Mouse (Mus musculus) CH12.LX (cell line): ENCODE results near the gene Dlk2. TPM values are rescaled to one million over a fixed set of nuclear protein-coding genes. Genes with fewer than 3 reads are reported as not detected.

Source experiments
- DNase-seq: peaks from one replicate; pipeline ENCODE4 v3.0.0-alpha.2; 2013; ENCODE audit errors: extremely low read depth
- H3K27ac ChIP-seq: 2 replicates; pipeline ENCODE4 v1.5.1; 2012; ENCODE audit warnings: low read depth, mild to moderate bottlenecking, control low read depth, moderate library complexity; ENCODE audit not compliant: insufficient read depth
- H3K27me3 ChIP-seq: replicated peaks from 2 replicates; pipeline ENCODE3; 2012; ENCODE audit warnings: inconsistent platforms
- H3K36me3 ChIP-seq, 2 experiments: replicated peaks in 1 of 2; 2 replicates each; pipeline versions ENCODE3 to v1.6.1; 2012; ENCODE audit warnings: inconsistent platforms in 1 of 2, low read length in 1 of 2, mild to moderate bottlenecking in 1 of 2, mixed read lengths in 1 of 2, moderate library complexity in 1 of 2; ENCODE audit not compliant: control insufficient read depth in 1 of 2, insufficient read depth in 1 of 2
- H3K4me1 ChIP-seq, 2 experiments: 2 replicates each; pipeline ENCODE4 v1.6.1; 2012; ENCODE audit warnings: inconsistent platforms in 1 of 2, moderate library complexity in 1 of 2; ENCODE audit not compliant: insufficient read depth in 2 of 2, control insufficient read depth in 1 of 2
- H3K4me2 ChIP-seq: 2 replicates; pipeline ENCODE4 v1.6.1; 2012; ENCODE audit warnings: low read depth, mild to moderate bottlenecking, control low read depth; ENCODE audit not compliant: poor library complexity, insufficient read depth, severe bottlenecking
- H3K4me3 ChIP-seq, 3 experiments: fragments of 150-350 bp in 1 of 3; sonication (generic) in 1 of 3; replicated peaks in 1 of 3; 2 replicates each; pipeline versions ENCODE3 to v1.5.1; 2011 to 2012; ENCODE audit warnings: low read depth in 2 of 3, low read length in 2 of 3, mild to moderate bottlenecking in 2 of 3, moderate library complexity in 2 of 3, control low read depth in 1 of 3, improper control_type of control experiment in 1 of 3, inconsistent platforms in 1 of 3, mixed read lengths in 1 of 3; ENCODE audit not compliant: poor library complexity in 1 of 3
- H3K79me2 ChIP-seq: replicated peaks from 2 replicates; pipeline ENCODE4 v1.6.1; 2012; ENCODE audit warnings: mild to moderate bottlenecking, moderate library complexity; ENCODE audit not compliant: control insufficient read depth, poor library complexity, insufficient read depth, severe bottlenecking; ENCODE audit errors: extremely low read depth
- H3K9ac ChIP-seq: 2 replicates; pipeline ENCODE4 v1.6.1; 2012; ENCODE audit warnings: low read depth, mild to moderate bottlenecking, control low read depth, moderate library complexity; ENCODE audit not compliant: insufficient read depth
- H3K9me3 ChIP-seq: replicated peaks from 2 replicates; pipeline ENCODE3; 2012; ENCODE audit warnings: low read length, inconsistent platforms, mixed read lengths
- CHD2 ChIP-seq: IDR thresholded peaks from 2 replicates; pipeline ENCODE4 v1.6.1; 2011; ENCODE audit warnings: low read length, improper control_type of control experiment
- CTCF ChIP-seq, 2 experiments: IDR thresholded peaks in 1 of 2; conservative IDR thresholded peaks in 1 of 2; 2 replicates each; pipeline ENCODE4 v1.5.1; 2011 to 2012; ENCODE audit warnings: low read depth in 2 of 2, low read length in 2 of 2, improper control_type of control experiment in 1 of 2, inconsistent platforms in 1 of 2, mild to moderate bottlenecking in 1 of 2, moderate library complexity in 1 of 2
- ELF1 ChIP-seq: IDR thresholded peaks from 2 replicates; pipeline ENCODE4 v1.6.1; 2014; ENCODE audit warnings: low read depth, mild to moderate bottlenecking, inconsistent platforms, low read length, improper control_type of control experiment
- EP300 ChIP-seq: IDR thresholded peaks from 2 replicates; pipeline ENCODE4 v1.6.1; 2011; ENCODE audit warnings: low read length, improper control_type of control experiment
- ETS1 ChIP-seq: conservative IDR thresholded peaks from 2 replicates; pipeline ENCODE4 v1.6.1; 2012; ENCODE audit warnings: low read depth, mild to moderate bottlenecking, inconsistent platforms, low read length, improper control_type of control experiment, moderate library complexity
- GABPA ChIP-seq: IDR thresholded peaks from 2 replicates; pipeline ENCODE4 v1.6.1; 2012; ENCODE audit warnings: low read depth, low read length, improper control_type of control experiment, inconsistent platforms; ENCODE audit not compliant: insufficient replicate concordance
- HCFC1 ChIP-seq: IDR thresholded peaks from 2 replicates; pipeline ENCODE4 v1.6.1; 2012; ENCODE audit warnings: low read depth, mild to moderate bottlenecking, inconsistent platforms, low read length, improper control_type of control experiment
- IRF4 ChIP-seq: IDR thresholded peaks from 2 replicates; pipeline ENCODE4 v1.6.1; 2014; ENCODE audit warnings: low read depth, mild to moderate bottlenecking, inconsistent platforms, low read length, improper control_type of control experiment
- JUN ChIP-seq: IDR thresholded peaks from 2 replicates; pipeline ENCODE4 v1.6.1; 2011; ENCODE audit warnings: low read depth, mild to moderate bottlenecking, low read length, improper control_type of control experiment, moderate library complexity; ENCODE audit not compliant: insufficient read depth
- KAT2A ChIP-seq: IDR thresholded peaks from 2 replicates; pipeline ENCODE4 v1.6.1; 2012; ENCODE audit warnings: low read length, improper control_type of control experiment, inconsistent platforms; ENCODE audit not compliant: insufficient replicate concordance
- MAX ChIP-seq: IDR thresholded peaks from 2 replicates; pipeline ENCODE4 v1.6.1; 2011; ENCODE audit warnings: low read length, improper control_type of control experiment
- MEF2A ChIP-seq: IDR thresholded peaks from 2 replicates; pipeline ENCODE4 v1.6.1; 2014; ENCODE audit warnings: low read depth, mild to moderate bottlenecking, inconsistent platforms, low read length, improper control_type of control experiment, borderline replicate concordance
- MXI1 ChIP-seq: IDR thresholded peaks from 2 replicates; pipeline ENCODE4 v1.6.1; 2011; ENCODE audit warnings: mild to moderate bottlenecking, low read depth, low read length, improper control_type of control experiment
- MYC ChIP-seq: IDR thresholded peaks from 2 replicates; pipeline ENCODE4 v1.6.1; 2011; ENCODE audit warnings: low read depth, mild to moderate bottlenecking, improper control_type of control experiment, low read length
- NELFE ChIP-seq: IDR thresholded peaks from 2 replicates; pipeline ENCODE4 v1.6.1; 2011; ENCODE audit warnings: low read depth, low read length, improper control_type of control experiment
- NRF1 ChIP-seq: IDR thresholded peaks from 2 replicates; pipeline ENCODE4 v1.6.1; 2014; ENCODE audit warnings: low read depth, mild to moderate bottlenecking, inconsistent platforms, low read length, improper control_type of control experiment, moderate library complexity
- POLR2A ChIP-seq: IDR thresholded peaks from 2 replicates; pipeline ENCODE4 v1.6.1; 2011; ENCODE audit warnings: low read depth, mild to moderate bottlenecking, improper control_type of control experiment, low read length
- POLR2AphosphoS2 ChIP-seq: IDR thresholded peaks from 2 replicates; pipeline ENCODE4 v1.6.1; 2011; ENCODE audit warnings: low read depth, low read length, improper control_type of control experiment
- RAD21 ChIP-seq: IDR thresholded peaks from 2 replicates; pipeline ENCODE4 v1.6.1; 2011; ENCODE audit warnings: low read depth, mild to moderate bottlenecking, low read length, improper control_type of control experiment, moderate library complexity
- RCOR1 ChIP-seq: conservative IDR thresholded peaks from 2 replicates; pipeline ENCODE4 v1.6.1; 2012; ENCODE audit warnings: low read depth, mild to moderate bottlenecking, inconsistent platforms, low read length, improper control_type of control experiment
- SMC3 ChIP-seq: IDR thresholded peaks from 2 replicates; pipeline ENCODE4 v1.6.1; 2011; ENCODE audit warnings: low read depth, low read length, improper control_type of control experiment
- TBP ChIP-seq: conservative IDR thresholded peaks from 2 replicates; pipeline ENCODE4 v1.6.1; 2011; ENCODE audit warnings: low read depth, low read length, improper control_type of control experiment
- TCF12 ChIP-seq: IDR thresholded peaks from 2 replicates; pipeline ENCODE4 v1.6.1; 2014; ENCODE audit warnings: low read depth, mild to moderate bottlenecking, inconsistent platforms, low read length, improper control_type of control experiment
- UBTF ChIP-seq: IDR thresholded peaks from 2 replicates; pipeline ENCODE4 v1.6.1; 2012; ENCODE audit warnings: low read depth, mild to moderate bottlenecking, inconsistent platforms, low read length, improper control_type of control experiment, moderate library complexity
- USF1 ChIP-seq: IDR thresholded peaks from 2 replicates; pipeline ENCODE4 v1.6.1; 2014; ENCODE audit warnings: low read depth, mild to moderate bottlenecking, inconsistent platforms, low read length, improper control_type of control experiment
- USF2 ChIP-seq: conservative IDR thresholded peaks from 2 replicates; pipeline ENCODE4 v1.6.1; 2011; ENCODE audit warnings: low read depth, low read length, improper control_type of control experiment
- ZC3H11A ChIP-seq: IDR thresholded peaks from 2 replicates; pipeline ENCODE4 v1.6.1; 2012; ENCODE audit warnings: low read depth, mild to moderate bottlenecking, inconsistent platforms, low read length, improper control_type of control experiment
- ZKSCAN1 ChIP-seq: IDR thresholded peaks from 2 replicates; pipeline ENCODE4 v1.6.1; 2012; ENCODE audit warnings: low read depth, inconsistent platforms, low read length, improper control_type of control experiment, borderline replicate concordance
- ZMIZ1 ChIP-seq: IDR thresholded peaks from 2 replicates; pipeline ENCODE4 v1.6.1; 2012; ENCODE audit warnings: low read depth, mild to moderate bottlenecking, inconsistent platforms, low read length, improper control_type of control experiment
- ZNF384 ChIP-seq: IDR thresholded peaks from 2 replicates; pipeline ENCODE4 v1.6.1; 2012; ENCODE audit warnings: low read depth, low read length, improper control_type of control experiment, inconsistent platforms
- dilution Hi-C: fragments of 300-500 bp; cut with MboI; formaldehyde crosslinking; loops from 2 replicates; pipeline ENCODE4 v1.14.3; 2020; ENCODE audit warnings: low sequenced_read_pairs; ENCODE audit not compliant: extremely low pct_unique_long_range_greater_than_20kb, extremely low pct_ligation_motif_present
- in situ Hi-C: fragments of 300-500 bp; cut with MboI; formaldehyde crosslinking; loops from 3 replicates; pipeline ENCODE4 v1.14.3; 2019; ENCODE audit warnings: low sequenced_read_pairs, low pct_ligation_motif_present, low pct_unique_long_range_greater_than_20kb, mixed read lengths
- polyA plus RNA-seq: library from polyadenylated mRNA; unstranded; fragments of >175 nt; gene quantifications from 2 replicates; pipeline ENCODE4 v1.2.1, GENCODE M21; 2012; ENCODE audit warnings: low read depth; ENCODE audit not compliant: insufficient read length
- total RNA-seq, 2 experiments: library from RNA; depleted of rRNA; stranded (reverse); fragments of 300-350 nt in 1 of 2; fragments of >200 nt in 1 of 2; gene quantifications; 2 replicates each; pipeline ENCODE4 v1.2.3; 2012 to 2014

Gene Dlk2
- total and polyA plus RNA-seq, 3 experiments = 0.08 TPM; not detected in 2

DNA sequence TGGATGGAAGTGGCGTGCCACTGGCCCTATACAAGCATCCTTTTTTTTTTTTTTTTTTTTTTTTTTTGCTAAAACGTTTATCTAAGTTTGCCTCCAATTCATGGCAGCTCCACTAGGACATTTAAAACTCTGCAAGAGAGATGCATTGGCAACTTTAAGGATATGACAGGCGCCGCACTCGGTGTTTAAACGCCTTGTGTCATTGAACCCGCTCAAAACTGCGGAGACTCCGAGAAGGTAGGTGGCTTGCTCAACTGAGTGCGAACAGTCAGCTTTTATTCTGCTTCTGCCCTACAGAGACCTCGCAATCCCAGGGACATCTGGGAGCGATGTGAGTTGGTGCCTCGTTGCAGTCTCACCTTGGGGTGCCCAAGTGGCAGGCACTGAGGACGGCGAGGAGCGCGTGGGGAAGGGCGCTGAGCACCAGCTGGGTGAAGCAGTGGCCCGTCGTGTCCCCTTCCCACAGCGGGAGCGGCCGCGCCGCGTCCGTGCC, 30.2 kb downstream of the Dlk2 start:
- Histone ChIP-seq H3K4me2 (peak overlapping the region; percentile 39), H3K27me3 (no peaks in the 10 kb centered on the region), H3K27ac (peak overlapping the region; percentile 36; the same call in 1 of the 2 replicates), H3K4me1 (peaks cover 0 to 13% of the 10 kb centered on the region in 2 experiments; a peak in 2 of 4 replicates), H3K36me3 (peaks cover 3 to 21% of the 10 kb centered on the region in 2 experiments), H3K9me3 (peaks cover under 1% of the 10 kb centered on the region), H3K4me3 (peak overlapping the region; percentile 77 to 92 (median 88)), H3K9ac (peak overlapping the region; percentile 72), H3K79me2 (no peaks in the 10 kb centered on the region)
- in situ Hi-C loops (no loop called here), dilution Hi-C loops (no loop called here)
- DNase-seq = no peak
- TF ChIP-seq SMC3 (no peak), ETS1 (no peak), ZMIZ1 (no peak), CHD2 (no peak), UBTF (no peak), ZC3H11A (no peak), RCOR1 (no peak), JUN (no peak), POLR2AphosphoS2 (no peak), POLR2A (no peak), RAD21 (no peak), ZNF384 (no peak; the same call in 1 of the 2 replicates)

GRCm38 (mm10) chr17:46327906-46328534, 30.8 kb downstream of the Dlk2 start, which contains the start of gene Abcc10:
TSS of gene Abcc10 (minus strand) at chr17:46328352.
- H3K79me2 ChIP-seq = no peaks in the 10 kb centered on the region
- H3K27ac ChIP-seq = peak within 1 kb of the TSS; percentile 58
- peaks cover 4% of the 10 kb centered on the region for H3K9me3 ChIP-seq
- dilution Hi-C loops = no loop called here
- H3K9ac ChIP-seq = peak within 1 kb of the TSS; percentile 72
- peaks cover 0 to 13% of the 10 kb centered on the region in 2 experiments; a peak in 2 of 4 replicates for H3K4me1 ChIP-seq
- H3K4me2 ChIP-seq = peak within 1 kb of the TSS; percentile 85
- H3K27me3 ChIP-seq = no peaks in the 10 kb centered on the region
- peaks cover 3 to 18% of the 10 kb centered on the region in 2 experiments for H3K36me3 ChIP-seq
- in situ Hi-C loops = no loop called here
- peak; percentile 96 for DNase-seq
- peak within 1 kb of the TSS; percentile 77 to 92 (median 88) for H3K4me3 ChIP-seq
- no peak for TF ChIP-seq RAD21
- peak; percentile 88 for TF ChIP-seq MXI1
- TF ChIP-seq NRF1 = peak; percentile 94
- TF ChIP-seq TBP = peak; percentile 67
- TF ChIP-seq IRF4 = no peak
- TF ChIP-seq MEF2A = peak; percentile 25; the same call in 1 of the 2 replicates
- TF ChIP-seq CTCF (conservative IDR thresholded peaks at IDR 0.05 in 1 of 2, IDR thresholded peaks at IDR 0.05 in 1 of 2; ENCODE audit: low read depth in 2 of 2, low read length in 2 of 2) = peak in 1 of 2 experiments; percentile 53; a peak in 2 of 4 replicates
- peak; percentile 95 for TF ChIP-seq POLR2A
- no peak for TF ChIP-seq EP300
- no peak for TF ChIP-seq USF2
- peak; percentile 58; the same call in 1 of the 2 replicates for TF ChIP-seq KAT2A
- peak; percentile 91 for TF ChIP-seq MAX
- TF ChIP-seq SMC3 = no peak
- peak; percentile 79 for TF ChIP-seq HCFC1
- no peak for TF ChIP-seq USF1
- TF ChIP-seq ELF1 = peak; percentile 96
- no peak for TF ChIP-seq UBTF
- TF ChIP-seq RCOR1 = no peak
- no peak for TF ChIP-seq GABPA
- TF ChIP-seq CHD2 = no peak
- TF ChIP-seq ZKSCAN1 = no peak
- peak; percentile 91 for TF ChIP-seq NELFE
- TF ChIP-seq ZMIZ1 = peak; percentile 94
- peak; percentile 96 for TF ChIP-seq MYC
- TF ChIP-seq TCF12 = peak; percentile 85; the same call in 1 of the 2 replicates
- TF ChIP-seq POLR2AphosphoS2 = peak; percentile 90
- no peak for TF ChIP-seq ZNF384
